ENCODE assay signal across 17 mouse cellular contexts in the genomic region with DNA sequence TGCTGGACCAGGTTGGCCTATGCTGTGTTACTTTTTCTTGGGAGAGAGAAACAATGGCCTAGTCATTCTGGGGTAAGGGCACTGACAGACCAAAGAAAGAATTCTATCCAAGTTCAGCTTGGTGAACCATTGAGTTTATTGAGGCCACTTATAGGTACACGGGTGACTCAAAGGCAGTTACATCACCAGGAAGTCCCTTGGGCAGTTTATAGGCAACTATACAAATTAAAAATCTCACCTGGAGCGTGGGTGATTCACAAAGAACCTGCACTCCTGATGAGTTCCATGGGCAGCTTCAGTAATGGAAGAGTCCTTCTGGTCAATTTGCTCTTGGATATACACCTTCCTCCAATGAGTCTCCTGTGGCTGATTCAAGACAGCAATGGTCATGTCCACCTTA. TPM values are rescaled to one million over a fixed set of nuclear protein-coding genes. Genes with fewer than 3 reads are reported as not detected.
A peak's percentile ranks its signal among the peaks of the same experiment; 100 is the strongest.
DNase-seq lines count a peak whose midpoint lies in the region; ATAC-seq and TF ChIP-seq lines count a peak whose summit lies in the region.
"Had no signal": no experiment of that assay in that cellular context is flagged by ENCODE, and none has a peak within 500 bp of the region (broad histone marks: within the 10 kb centered on the region; RNA-seq: fewer than 3 reads in every experiment).

No protein-coding gene starts in this region.

- H3K27me3 ChIP-seq in liver, embryonic 13.5 days = no peaks in the 10 kb centered on the region
- H3K27me3 ChIP-seq in liver, embryonic 11.5 days (replicated peaks; ENCODE audit: control insufficient read depth, insufficient read depth, low read length) = no peaks in the 10 kb centered on the region
- H3K27me3 ChIP-seq in small intestine, adult 2 months (ENCODE audit: control insufficient read depth, insufficient read depth, low read length) = no peaks in the 10 kb centered on the region
- H3K27me3 ChIP-seq: embryonic facial prominence, embryonic 12.5 days; forebrain, embryonic 15.5 days; hindbrain, embryonic 13.5 days had no signal

- no peak overlapping the region for H3K9ac ChIP-seq in liver, embryonic 13.5 days
- no peak overlapping the region for H3K9ac ChIP-seq in liver, embryonic 11.5 days (ENCODE audit: low read depth, low read length)
- H3K9ac ChIP-seq: embryonic facial prominence, embryonic 12.5 days; forebrain, embryonic 15.5 days; hindbrain, embryonic 13.5 days had no signal

- no peak overlapping the region for H3K4me2 ChIP-seq in liver, embryonic 13.5 days
- H3K4me2 ChIP-seq in liver, embryonic 11.5 days = no peak overlapping the region
- H3K4me2 ChIP-seq: embryonic facial prominence, embryonic 12.5 days; hindbrain, embryonic 13.5 days had no signal

- no peak for TF ChIP-seq CTCF in small intestine, adult 2 months (IDR thresholded peaks at IDR 0.05; ENCODE audit: extremely low read depth, insufficient read length, insufficient replicate concordance, low read depth, low read length)

- ATAC-seq in liver, embryonic 13.5 days (ENCODE audit: low read depth) = no peak
- no peak for ATAC-seq in liver, embryonic 11.5 days (replicated peaks; ENCODE audit: low FRiP score)
- ATAC-seq: forebrain, embryonic 15.5 days had no signal

- no peak for TF ChIP-seq POLR2A in small intestine, adult 2 months (IDR thresholded peaks at IDR 0.05; ENCODE audit: low read depth, low read length)

- no peak for DNase-seq in liver, embryonic 13.5 days
- no peak for DNase-seq in liver, embryonic 11.5 days (ENCODE audit: low spot score)
- DNase-seq in induced T-regulatory cell, adult 2 months (ENCODE audit: low read depth) = peak; percentile 25
- no peak for DNase-seq in B cell, adult 2 months
- no peak for DNase-seq in urinary bladder, postnatal 36 days (ENCODE audit: low spot score in 2 of 2)
- DNase-seq: adrenal gland, postnatal 10 days; cerebellum, adult 11-12 months; cerebellum, postnatal 25 days; gastrocnemius, postnatal 36 days; heart, adult 18-20 months; heart, postnatal 10 days had no signal

- WGBS in liver, embryonic 13.5 days (ENCODE audit: insufficient replicate concordance) = 84% methylated on average over 2 of the region's 2 CpGs
- 85% methylated on average over 2 of the region's 2 CpGs for WGBS in liver, embryonic 11.5 days
- WGBS in small intestine, adult 2 months = 26% methylated on average over 2 of the region's 2 CpGs

- H3K4me1 ChIP-seq in liver, embryonic 13.5 days (replicated peaks) = peaks cover 38% of the 10 kb centered on the region
- H3K4me1 ChIP-seq in liver, embryonic 11.5 days (replicated peaks; ENCODE audit: control insufficient read depth, insufficient read depth, low read length) = no peaks in the 10 kb centered on the region
- peaks cover 2% of the 10 kb centered on the region; the same call in 1 of the 2 replicates for H3K4me1 ChIP-seq in small intestine, adult 2 months (ENCODE audit: control insufficient read depth, insufficient read depth, insufficient read length, low read length)

- no peaks in the 10 kb centered on the region for H3K36me3 ChIP-seq in liver, embryonic 13.5 days
- no peaks in the 10 kb centered on the region for H3K36me3 ChIP-seq in liver, embryonic 11.5 days (ENCODE audit: control insufficient read depth, insufficient read depth, low read length)
- no peaks in the 10 kb centered on the region for H3K36me3 ChIP-seq in small intestine, adult 2 months (ENCODE audit: control insufficient read depth, insufficient read depth, low read length)
- H3K36me3 ChIP-seq: embryonic facial prominence, embryonic 12.5 days; forebrain, embryonic 15.5 days; heart, embryonic 10.5 days; hindbrain, embryonic 13.5 days had no signal

- H3K4me3 ChIP-seq in liver, embryonic 13.5 days (replicated peaks) = no peak overlapping the region
- no peak overlapping the region for H3K4me3 ChIP-seq in liver, embryonic 11.5 days (ENCODE audit: low read depth, low read length)
- H3K4me3 ChIP-seq in small intestine, adult 2 months (ENCODE audit: low read depth, low read length) = no peak overlapping the region
- H3K4me3 ChIP-seq: embryonic facial prominence, embryonic 12.5 days; heart, embryonic 10.5 days; hindbrain, embryonic 13.5 days had no signal

- H3K27ac ChIP-seq in liver, embryonic 13.5 days = 0 out of 2 replicates have a peak overlapping the region, but pooled peaks have one; percentile 3
- H3K27ac ChIP-seq in liver, embryonic 11.5 days (ENCODE audit: low read depth, low read length) = no peak overlapping the region
- H3K27ac ChIP-seq in small intestine, adult 2 months (ENCODE audit: insufficient read depth, low read depth, low read length) = peak overlapping the region; percentile 93
- H3K27ac ChIP-seq: embryonic facial prominence, embryonic 12.5 days; forebrain, embryonic 15.5 days; hindbrain, embryonic 13.5 days had no signal

- H3K9me3 ChIP-seq in liver, embryonic 13.5 days (replicated peaks) = no peaks in the 10 kb centered on the region
- H3K9me3 ChIP-seq in liver, embryonic 11.5 days (ENCODE audit: control insufficient read depth, low read length) = no peaks in the 10 kb centered on the region
- H3K9me3 ChIP-seq: embryonic facial prominence, embryonic 12.5 days; forebrain, embryonic 15.5 days; G1E; heart, embryonic 10.5 days; hindbrain, embryonic 13.5 days had no signal

RNA-seq across cellular contexts. Expression of gene Atl3, which starts 1.2 kb away (rescaled TPM):
- polyA plus RNA-seq in liver, embryonic 13.5 days (2015; fragmentation: Nextera tagmentation; extraction: Ambion mirVana) = 6.9 and 7.0 TPM in 2 replicates
- polyA plus RNA-seq in liver, embryonic 11.5 days (2014; fragmentation: Nextera tagmentation; extraction: Ambion mirVana) = 10.7 and 11.2 TPM in 2 replicates
- 1.3 and 2.6 TPM in 2 replicates for polyA plus RNA-seq in small intestine, adult 2 months (2012; rRNA removed)

RNA-seq across cellular contexts. Expression of gene Rtn3, which starts 9.6 kb away (rescaled TPM):
- 67.5 and 73.5 TPM in 2 replicates for polyA plus RNA-seq in liver, embryonic 13.5 days (2015; fragmentation: Nextera tagmentation; extraction: Ambion mirVana)
- 77.3 and 78.3 TPM in 2 replicates for polyA plus RNA-seq in liver, embryonic 11.5 days (2014; fragmentation: Nextera tagmentation; extraction: Ambion mirVana)
- polyA plus RNA-seq in small intestine, adult 2 months (2012; rRNA removed) = 66.3 and 95.6 TPM in 2 replicates
